Mouse (Mus musculus): ENCODE data around the gene Lrrc8c.

Lrrc8c gene

GRCm38 (mm10) chr5:105516290-105516689 lies 2.9 kb upstream of the Lrrc8c start:
- Histone ChIP-seq H3K4me3 (replicated peaks; ENCODE audit: low read length) (no peak overlapping the region), H3K4me1 (replicated peaks; ENCODE audit: low read depth, low read length) (peaks cover 15% of the 10 kb centered on the region), H3K27me3 (ENCODE audit: insufficient read depth, low read length) (peaks cover 50% of the 10 kb centered on the region), H3K36me3 (ENCODE audit: insufficient read depth, low read length) (no peaks in the 10 kb centered on the region), H3K9me3 (ENCODE audit: low read length) (no peaks in the 10 kb centered on the region)
- TF ChIP-seq POU5F1 (IDR thresholded peaks at IDR 0.05; ENCODE audit: borderline replicate concordance, low read length) (no peak), NANOG (IDR thresholded peaks at IDR 0.05; ENCODE audit: borderline replicate concordance, low read length) (no peak), CTCF (conservative IDR thresholded peaks at IDR 0.05; ENCODE audit: low read length) (no peak)

- H3K9me3 ChIP-seq (ENCODE audit: low read length) = no peaks in the 10 kb centered on the region
- TF ChIP-seq CTCF (conservative IDR thresholded peaks at IDR 0.05; ENCODE audit: low read length) (no peak), POU5F1 (IDR thresholded peaks at IDR 0.05; ENCODE audit: borderline replicate concordance, low read length) (no peak), NANOG (IDR thresholded peaks at IDR 0.05; ENCODE audit: borderline replicate concordance, low read length) (no peak)
Measured at GRCm38 (mm10) chr5:105517992-105518625, 1.1 kb upstream of the Lrrc8c start.

GRCm38 (mm10) chr5:105518626-105519095 lies 527 bp upstream of the Lrrc8c start:
- Histone ChIP-seq H3K4me1 (replicated peaks; ENCODE audit: low read depth, low read length) (peaks cover 15% of the 10 kb centered on the region), H3K9me3 (ENCODE audit: low read length) (no peaks in the 10 kb centered on the region), H3K36me3 (ENCODE audit: insufficient read depth, low read length) (no peaks in the 10 kb centered on the region), H3K4me3 (replicated peaks; ENCODE audit: low read length) (peak overlapping the region; percentile 91), H3K27me3 (ENCODE audit: insufficient read depth, low read length) (peaks cover 56% of the 10 kb centered on the region)
- TF ChIP-seq NANOG (IDR thresholded peaks at IDR 0.05; ENCODE audit: borderline replicate concordance, low read length) (no peak), POU5F1 (IDR thresholded peaks at IDR 0.05; ENCODE audit: borderline replicate concordance, low read length) (no peak), CTCF (conservative IDR thresholded peaks at IDR 0.05; ENCODE audit: low read length) (no peak)

More at GRCm38 (mm10) chr5:105517992-105518625, 1.1 kb upstream of the Lrrc8c start:
- H3K36me3 ChIP-seq (ENCODE audit: insufficient read depth, low read length) = no peaks in the 10 kb centered on the region
- H3K4me3 ChIP-seq (replicated peaks; ENCODE audit: low read length) = peak overlapping the region; percentile 91
- H3K4me1 ChIP-seq (replicated peaks; ENCODE audit: low read depth, low read length) = peaks cover 15% of the 10 kb centered on the region
- peaks cover 56% of the 10 kb centered on the region for H3K27me3 ChIP-seq (ENCODE audit: insufficient read depth, low read length)

- Histone ChIP-seq H3K36me3 (ENCODE audit: insufficient read depth, low read length) (no peaks in the 10 kb centered on the region), H3K4me3 (replicated peaks; ENCODE audit: low read length) (peak overlapping the region; percentile 91), H3K27me3 (ENCODE audit: insufficient read depth, low read length) (peaks cover 56% of the 10 kb centered on the region), H3K4me1 (replicated peaks; ENCODE audit: low read depth, low read length) (peaks cover 15% of the 10 kb centered on the region), H3K9me3 (ENCODE audit: low read length) (no peaks in the 10 kb centered on the region)
- TF ChIP-seq CTCF (conservative IDR thresholded peaks at IDR 0.05; ENCODE audit: low read length) = no peak
- no peak for TF ChIP-seq POU5F1 (IDR thresholded peaks at IDR 0.05; ENCODE audit: borderline replicate concordance, low read length)
Measured at GRCm38 (mm10) chr5:105519976-105520300, 750 bp downstream of the Lrrc8c start.

GRCm38 (mm10) chr5:105520442-105520965 lies 1.3 kb downstream of the Lrrc8c start:
- peaks cover 56% of the 10 kb centered on the region for H3K27me3 ChIP-seq (ENCODE audit: insufficient read depth, low read length)
- peaks cover 15% of the 10 kb centered on the region for H3K4me1 ChIP-seq (replicated peaks; ENCODE audit: low read depth, low read length)
- H3K4me3 ChIP-seq (replicated peaks; ENCODE audit: low read length) = peak overlapping the region; percentile 91; the same call in 1 of the 2 replicates
- no peaks in the 10 kb centered on the region for H3K36me3 ChIP-seq (ENCODE audit: insufficient read depth, low read length)
- TF ChIP-seq POU5F1 (IDR thresholded peaks at IDR 0.05; ENCODE audit: borderline replicate concordance, low read length) (no peak), CTCF (conservative IDR thresholded peaks at IDR 0.05; ENCODE audit: low read length) (no peak), NANOG (IDR thresholded peaks at IDR 0.05; ENCODE audit: borderline replicate concordance, low read length) (no peak)
- no peaks in the 10 kb centered on the region for H3K9me3 ChIP-seq (ENCODE audit: low read length)

DNA sequence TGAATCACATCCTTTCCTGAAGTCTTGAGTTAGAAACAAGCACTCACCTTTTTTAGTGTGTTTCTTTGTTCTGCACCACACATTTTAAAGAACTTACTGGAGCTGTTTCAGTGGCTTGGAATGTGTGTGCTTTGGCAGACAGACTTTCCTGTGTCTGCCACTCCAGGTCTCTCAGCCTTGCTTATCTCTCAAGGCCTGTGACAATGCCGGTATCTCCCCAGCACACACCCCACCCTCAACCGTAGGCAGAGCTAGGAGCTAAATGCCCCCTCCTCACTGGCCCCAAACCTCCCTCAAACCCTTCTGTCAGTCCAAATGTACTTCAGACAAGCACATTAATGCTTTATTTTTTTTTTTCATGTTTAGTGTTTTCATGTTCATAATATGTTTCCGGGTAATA lies 4.3 kb downstream of the Lrrc8c start:
- no peak overlapping the region for H3K4me3 ChIP-seq (replicated peaks; ENCODE audit: low read length)
- H3K9me3 ChIP-seq (ENCODE audit: low read length) = no peaks in the 10 kb centered on the region
- no peak for TF ChIP-seq POU5F1 (IDR thresholded peaks at IDR 0.05; ENCODE audit: borderline replicate concordance, low read length)
- no peak for TF ChIP-seq NANOG (IDR thresholded peaks at IDR 0.05; ENCODE audit: borderline replicate concordance, low read length)
- no peak for TF ChIP-seq CTCF (conservative IDR thresholded peaks at IDR 0.05; ENCODE audit: low read length)
- H3K4me1 ChIP-seq (replicated peaks; ENCODE audit: low read depth, low read length) = peaks cover 14% of the 10 kb centered on the region
- H3K36me3 ChIP-seq (ENCODE audit: insufficient read depth, low read length) = no peaks in the 10 kb centered on the region
- H3K27me3 ChIP-seq (ENCODE audit: insufficient read depth, low read length) = peaks cover 31% of the 10 kb centered on the region

- no peaks in the 10 kb centered on the region for H3K36me3 ChIP-seq (ENCODE audit: insufficient read depth, low read length)
- H3K4me1 ChIP-seq (replicated peaks; ENCODE audit: low read depth, low read length) = peaks cover 12% of the 10 kb centered on the region
- TF ChIP-seq CTCF (conservative IDR thresholded peaks at IDR 0.05; ENCODE audit: low read length) (no peak), NANOG (IDR thresholded peaks at IDR 0.05; ENCODE audit: borderline replicate concordance, low read length) (no peak), POU5F1 (IDR thresholded peaks at IDR 0.05; ENCODE audit: borderline replicate concordance, low read length) (no peak)
- H3K27me3 ChIP-seq (ENCODE audit: insufficient read depth, low read length) = peaks cover 19% of the 10 kb centered on the region
- H3K4me3 ChIP-seq (replicated peaks; ENCODE audit: low read length) = no peak overlapping the region
- H3K9me3 ChIP-seq (ENCODE audit: low read length) = no peaks in the 10 kb centered on the region
Measured at GRCm38 (mm10) chr5:105525004-105525403, 5.8 kb downstream of the Lrrc8c start.

DNA sequence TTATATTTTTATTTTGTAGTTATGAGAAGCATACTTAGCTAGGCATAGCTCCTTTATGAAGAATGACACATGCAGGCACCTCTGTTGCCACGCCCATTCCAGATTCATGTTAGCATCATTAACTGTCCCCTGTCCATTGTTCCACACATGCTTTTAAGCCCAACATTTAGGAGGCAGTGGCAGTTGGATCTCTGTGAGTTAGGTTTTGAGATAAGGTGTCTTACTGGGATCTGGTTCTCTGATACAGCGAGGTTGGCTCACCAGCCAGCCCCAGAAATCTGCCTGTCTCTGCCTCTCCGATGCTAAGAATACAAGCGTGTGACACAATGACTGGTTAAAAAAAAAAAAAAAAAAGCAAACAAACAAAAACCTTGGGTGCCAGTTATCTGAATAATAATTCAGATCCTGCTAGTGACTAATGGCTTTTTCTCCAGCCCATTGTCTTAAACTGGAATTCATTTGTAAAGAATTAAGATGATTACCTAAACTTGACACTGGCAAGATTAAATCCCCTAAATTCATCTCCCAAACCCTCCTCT lies 7.0 kb downstream of the Lrrc8c start:
- Histone ChIP-seq H3K36me3 (ENCODE audit: insufficient read depth, low read length) (no peaks in the 10 kb centered on the region), H3K27me3 (ENCODE audit: insufficient read depth, low read length) (peaks cover 8% of the 10 kb centered on the region), H3K4me3 (replicated peaks; ENCODE audit: low read length) (no peak overlapping the region), H3K9me3 (ENCODE audit: low read length) (no peaks in the 10 kb centered on the region), H3K4me1 (replicated peaks; ENCODE audit: low read depth, low read length) (peaks cover 11% of the 10 kb centered on the region)
- TF ChIP-seq CTCF (conservative IDR thresholded peaks at IDR 0.05; ENCODE audit: low read length) (no peak), POU5F1 (IDR thresholded peaks at IDR 0.05; ENCODE audit: borderline replicate concordance, low read length) (no peak), NANOG (IDR thresholded peaks at IDR 0.05; ENCODE audit: borderline replicate concordance, low read length) (no peak)

Data from E14TG2a.4 (cell line).